Mouse (Mus musculus): ENCODE measurements around the gene Usp31. TPM values are rescaled to one million over a fixed set of nuclear protein-coding genes. Genes with fewer than 3 reads are reported as not detected.

The Usp31 gene
- 4.0 and 9.8 TPM in 2 replicates for polyA plus RNA-seq (2012; rRNA removed; ENCODE audit: low replicate concordance)

DNA sequence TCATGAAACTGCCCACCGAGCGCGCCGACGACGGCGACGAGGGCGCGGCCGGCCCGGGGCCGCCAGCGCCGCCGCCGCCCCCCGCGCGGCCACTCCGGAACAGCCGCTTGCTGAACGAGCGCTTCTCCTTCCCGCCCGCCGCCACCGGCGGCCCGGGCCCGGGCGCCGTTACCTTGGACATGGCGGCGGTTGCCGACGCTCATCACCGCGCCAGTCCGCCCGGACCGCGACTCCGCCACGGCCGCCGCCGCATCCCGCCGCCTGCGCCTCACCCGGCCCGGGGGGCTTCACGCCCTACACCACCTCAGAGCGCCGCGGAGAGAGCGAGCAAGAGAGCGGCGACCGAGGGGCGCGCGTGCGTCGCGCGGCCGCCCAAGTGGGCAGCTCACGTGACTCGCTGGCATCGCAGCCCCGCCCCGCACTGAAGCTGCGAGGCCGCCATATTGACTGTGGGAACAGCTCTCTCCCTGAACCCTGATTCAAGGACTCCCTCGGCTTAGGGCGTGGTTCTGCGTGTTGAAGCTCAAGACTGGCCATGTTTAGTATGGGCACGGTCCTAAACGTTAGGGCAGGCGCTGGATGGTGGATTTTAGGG, at the start of gene Usp31:
Usp31 (minus strand) TSS at position 181 of the 595 bp plus-strand sequence.

DNA sequence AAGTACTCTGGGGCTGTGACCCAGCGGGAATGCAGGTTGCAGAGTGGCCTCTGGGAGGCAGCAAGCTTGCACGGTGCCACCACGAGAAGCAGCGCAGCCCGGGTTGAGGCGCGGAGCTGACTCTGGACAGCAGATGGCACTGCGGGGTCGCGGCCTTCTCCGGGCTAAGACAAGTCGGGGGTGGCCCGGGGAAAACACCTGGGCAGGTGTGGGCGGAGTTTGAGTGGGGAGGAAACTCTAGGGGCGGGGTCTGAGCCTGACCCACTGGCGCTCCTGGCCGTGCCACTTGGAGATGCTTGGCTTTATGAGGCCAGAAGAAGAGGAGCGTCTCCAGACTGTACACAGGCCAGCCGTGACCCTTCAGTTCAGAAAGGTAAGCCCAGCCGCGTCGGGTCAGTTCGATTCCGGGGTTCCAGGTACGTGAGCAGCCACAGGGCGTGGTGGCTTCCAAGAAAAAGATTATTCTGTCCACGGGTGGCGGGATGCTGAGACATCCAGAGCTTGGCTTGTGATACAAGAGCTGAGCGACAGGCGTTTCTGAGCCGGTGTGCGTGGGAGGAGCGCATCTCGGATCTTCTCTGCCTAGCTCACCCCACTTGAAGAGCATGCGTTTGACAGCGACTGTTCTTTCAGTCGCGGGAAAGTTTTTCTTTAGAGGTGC, 27.2 kb upstream of the Usp31 start, which contains the start of gene Scnn1g:
Scnn1g (plus strand) TSS at position 309 of the 661 bp plus-strand sequence.

Other genes starting within 250 kb of the Usp31 start
- gene Scnn1g, start 27.2 kb upstream of the Usp31 start, polyA plus RNA-seq (2012; rRNA removed; ENCODE audit: low replicate concordance), result 0.23 TPM in 1 of 2 replicates, not detected in the other
- gene Scnn1b, start 157.8 kb upstream of the Usp31 start, polyA plus RNA-seq (2012; rRNA removed; ENCODE audit: low replicate concordance), result 1.0 and 20.9 TPM in 2 replicates